Mouse (Mus musculus): Measurements from ENCODE around the gene Klc1.
A peak's percentile ranks its signal among the peaks of the same experiment; 100 is the strongest.
"Not testable (repeated sequence)": the region's sequence is repeated elsewhere in the genome, so short reads cannot be mapped to it uniquely, and the experiment has no call there.

Klc1 gene

GRCm38 (mm10) chr12:111758381-111759175, at the start of gene Klc1:
TSS of gene Klc1 (plus strand) at chr12:111758849.
- DNase-seq (ENCODE audit: low spot score): peak; percentile 43

- no peak for DNase-seq (ENCODE audit: low spot score)
Measured at GRCm38 (mm10) chr12:111710091-111710490, 48.6 kb upstream of the Klc1 start.

DNA sequence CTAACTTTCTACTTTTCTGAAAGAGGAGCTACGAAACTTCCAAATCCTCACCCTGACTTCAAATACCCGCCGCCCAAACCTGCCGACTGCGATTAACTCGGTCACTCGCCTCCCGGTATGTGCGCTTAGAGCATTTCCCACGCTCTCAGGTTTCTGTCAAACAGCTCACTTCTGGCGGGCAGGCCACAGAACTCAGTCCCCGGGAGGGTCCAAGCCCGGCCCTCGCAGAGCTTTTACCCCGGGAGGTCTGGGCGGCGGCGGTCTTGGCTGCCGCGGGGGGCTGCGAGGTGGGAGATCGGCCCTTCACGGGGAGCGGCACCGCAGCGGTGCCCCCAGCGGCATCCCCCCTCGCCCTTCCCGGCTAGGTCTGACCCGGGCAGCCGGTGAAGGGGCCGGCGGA, 46.2 kb upstream of the Klc1 start:
- DNase-seq (ENCODE audit: low spot score): no peak

- DNase-seq (ENCODE audit: low spot score): peak; percentile 86
Measured at GRCm38 (mm10) chr12:111713004-111713651, 45.5 kb upstream of the Klc1 start, which contains the start of the genes Bag5 and Apopt1. TSS of gene Bag5 (minus strand) at chr12:111713257. TSS of gene Apopt1 (plus strand) at chr12:111713261.

DNA sequence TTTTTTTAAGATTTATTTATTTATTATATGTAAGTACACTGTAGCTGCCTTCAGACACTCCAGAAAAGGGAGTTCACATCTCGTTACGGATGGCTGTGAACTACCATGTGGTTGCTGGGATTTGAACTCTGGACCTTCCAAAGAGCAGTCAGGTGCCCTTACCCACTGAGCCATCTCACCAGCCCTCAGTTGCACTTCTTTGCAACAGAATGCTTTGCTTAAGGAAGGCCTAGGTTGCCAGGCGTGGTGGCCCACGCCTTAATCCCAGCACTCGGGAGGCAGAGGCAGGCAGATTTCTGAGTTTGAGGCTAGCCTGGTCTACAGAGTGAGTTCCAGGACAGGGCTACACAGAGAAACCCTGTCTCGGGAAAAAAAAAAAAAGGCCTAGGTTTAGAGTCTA, 44.8 kb upstream of the Klc1 start:
- DNase-seq (ENCODE audit: low spot score): not testable (repeated sequence)

- DNase-seq (ENCODE audit: low spot score): no peak
Measured at GRCm38 (mm10) chr12:111716505-111716904, 42.1 kb upstream of the Klc1 start.

DNA sequence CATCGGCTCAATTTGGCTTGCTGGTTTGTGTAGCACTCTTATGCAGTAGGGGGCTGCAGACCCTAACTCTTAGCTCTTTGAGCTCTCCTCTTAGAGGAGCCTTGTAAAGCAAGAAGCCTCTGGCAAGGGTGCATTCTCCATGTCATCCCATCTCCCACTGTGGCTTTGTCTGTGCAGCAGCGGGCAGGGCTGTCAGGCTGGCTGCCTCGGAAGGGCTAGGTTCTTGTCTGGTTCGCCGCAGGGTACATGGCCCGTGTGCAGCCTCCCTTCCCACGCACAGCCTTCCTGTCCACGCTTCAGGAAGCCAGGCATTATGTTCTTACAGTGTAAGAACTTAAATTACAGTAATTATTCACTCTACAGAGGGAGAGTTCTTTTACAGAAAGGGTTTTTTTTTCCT, 40.0 kb upstream of the Klc1 start:
- no peak for DNase-seq (ENCODE audit: low spot score)

- no peak for DNase-seq (ENCODE audit: low spot score)
Measured at GRCm38 (mm10) chr12:111720222-111720621, 38.4 kb upstream of the Klc1 start.

GRCm38 (mm10) chr12:111722654-111723053, 36.0 kb upstream of the Klc1 start:
- no peak for DNase-seq (ENCODE audit: low spot score)

- no peak for DNase-seq (ENCODE audit: low spot score)
Measured at GRCm38 (mm10) chr12:111724638-111725337, 33.9 kb upstream of the Klc1 start.

GRCm38 (mm10) chr12:111725338-111726121, 33.1 kb upstream of the Klc1 start:
- no peak for DNase-seq (ENCODE audit: low spot score)

- no peak for DNase-seq (ENCODE audit: low spot score)
Measured at GRCm38 (mm10) chr12:111726122-111726463, 32.6 kb upstream of the Klc1 start.

- peak; percentile 61 for DNase-seq (ENCODE audit: low spot score)
Measured at GRCm38 (mm10) chr12:111727956-111728355, 30.7 kb upstream of the Klc1 start.

GRCm38 (mm10) chr12:111731822-111732807, 26.5 kb upstream of the Klc1 start:
- peak; percentile 72 for DNase-seq (ENCODE audit: low spot score)

DNA sequence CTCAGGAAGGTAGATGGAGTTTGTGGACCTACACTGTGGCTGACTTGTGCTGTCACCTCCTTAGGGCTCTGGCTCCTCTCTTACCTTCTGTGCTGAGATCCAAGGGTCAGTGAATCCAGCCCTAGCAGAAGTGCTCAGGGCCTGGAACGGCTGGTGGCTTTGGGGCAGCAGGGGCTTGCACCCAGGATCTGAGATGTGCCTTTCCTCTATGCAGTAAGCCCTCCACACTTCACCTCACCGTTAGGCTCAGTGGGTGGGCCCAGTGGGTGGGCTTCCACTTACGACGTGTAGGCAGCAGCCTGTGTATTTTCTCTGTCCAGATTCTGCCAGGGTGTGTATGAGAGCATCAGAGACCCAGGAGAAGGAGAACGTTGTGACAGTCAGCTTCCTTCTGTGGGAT, 25.7 kb upstream of the Klc1 start:
- no peak for DNase-seq (ENCODE audit: low spot score)

GRCm38 (mm10) chr12:111734912-111735311, 23.7 kb upstream of the Klc1 start:
- DNase-seq (ENCODE audit: low spot score): no peak

GRCm38 (mm10) chr12:111736676-111737075, 22.0 kb upstream of the Klc1 start:
- not testable (repeated sequence) for DNase-seq (ENCODE audit: low spot score)

- no peak for DNase-seq (ENCODE audit: low spot score)
Measured at GRCm38 (mm10) chr12:111737370-111737769, 21.3 kb upstream of the Klc1 start.

- DNase-seq (ENCODE audit: low spot score): no peak
Measured at GRCm38 (mm10) chr12:111738754-111739153, 19.9 kb upstream of the Klc1 start.

- no peak for DNase-seq (ENCODE audit: low spot score)
Measured at GRCm38 (mm10) chr12:111741338-111741737, 17.3 kb upstream of the Klc1 start.

DNA sequence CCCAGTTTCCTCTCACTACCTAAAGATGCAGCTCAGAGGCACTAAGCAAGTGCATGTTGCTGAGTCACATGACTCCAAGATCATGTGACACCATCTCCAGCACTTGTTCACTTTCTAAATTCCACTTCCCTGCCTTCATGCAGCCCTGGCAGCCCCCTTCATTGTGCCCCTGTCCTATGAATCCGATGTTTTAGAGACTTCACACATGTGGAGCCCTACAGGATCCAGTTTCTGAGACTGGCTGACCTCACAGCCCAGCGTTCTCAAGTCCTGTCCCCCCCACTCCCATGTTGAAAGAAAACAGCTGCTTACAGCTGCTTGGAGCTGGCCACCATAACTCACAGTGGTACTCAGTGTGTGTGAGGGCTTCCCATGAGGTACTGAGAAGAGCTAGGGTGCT, 15.2 kb upstream of the Klc1 start:
- no peak for DNase-seq (ENCODE audit: low spot score)

Data from ovary, adult 18-20 months (tissue).